Mouse (Mus musculus): ENCODE data around the gene Psma6. TPM values are rescaled to one million over a fixed set of nuclear protein-coding genes. Genes with fewer than 3 reads are reported as not detected.
A peak's percentile ranks its signal among the peaks of the same experiment; 100 is the strongest.

Gene Psma6
- polyA plus RNA-seq, 1 experiment from 2014 or later: 336 TPM

DNA sequence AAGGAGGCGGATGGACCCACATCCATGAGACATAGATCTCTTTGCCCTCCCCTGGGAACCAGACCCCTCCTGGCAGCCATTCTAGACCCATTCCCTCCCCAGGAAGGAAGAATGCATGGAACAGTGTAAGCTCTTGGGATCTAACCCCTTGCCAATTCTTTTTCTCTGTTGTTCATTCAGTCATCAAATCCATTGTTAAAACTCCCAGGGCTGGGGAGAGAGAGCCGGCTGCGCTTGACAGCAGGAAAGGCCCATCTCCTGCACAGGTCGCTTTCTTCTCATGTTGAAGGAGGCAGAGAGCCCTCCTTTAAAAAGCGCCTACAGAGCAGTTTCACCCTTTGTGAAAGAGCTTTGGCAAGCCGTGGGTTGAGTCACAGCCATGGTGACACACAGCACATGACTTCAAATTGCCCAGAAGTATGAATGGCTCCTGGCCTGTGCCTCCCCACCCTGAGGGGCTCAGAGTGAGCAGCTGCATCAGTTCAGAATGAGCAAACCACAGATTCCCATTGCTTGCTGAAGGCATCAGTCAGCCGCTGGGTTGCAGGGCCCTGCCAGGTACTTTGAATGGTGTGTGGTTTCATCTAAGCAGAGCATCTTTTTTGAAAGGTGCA lies 82.2 kb downstream of the Psma6 start:
- 56% methylated on average over 7 of the region's 7 CpGs for WGBS (ENCODE audit: insufficient replicate concordance)
- no peak for ATAC-seq (replicated peaks; ENCODE audit: insufficient number of reproducible peaks, low FRiP score, low TSS enrichment)
- no peaks in the 10 kb centered on the region for H3K9me3 ChIP-seq (replicated peaks; ENCODE audit: control insufficient read depth, low read length)
- H3K36me3 ChIP-seq (ENCODE audit: control insufficient read depth, insufficient read depth, low read length): no peaks in the 10 kb centered on the region
- H3K4me2 ChIP-seq: no peak overlapping the region
- peaks cover 6% of the 10 kb centered on the region; the same call in 1 of the 2 replicates for H3K4me1 ChIP-seq (ENCODE audit: control insufficient read depth, insufficient read depth, low read length)
- H3K4me3 ChIP-seq (ENCODE audit: low read depth, low read length): no peak overlapping the region
- H3K27ac ChIP-seq (ENCODE audit: low read depth, low read length): no peak overlapping the region
- no peaks in the 10 kb centered on the region for H3K27me3 ChIP-seq (ENCODE audit: control insufficient read depth, insufficient read depth, low read length)
- no peak overlapping the region for H3K9ac ChIP-seq (ENCODE audit: low read depth, low read length)

DNA sequence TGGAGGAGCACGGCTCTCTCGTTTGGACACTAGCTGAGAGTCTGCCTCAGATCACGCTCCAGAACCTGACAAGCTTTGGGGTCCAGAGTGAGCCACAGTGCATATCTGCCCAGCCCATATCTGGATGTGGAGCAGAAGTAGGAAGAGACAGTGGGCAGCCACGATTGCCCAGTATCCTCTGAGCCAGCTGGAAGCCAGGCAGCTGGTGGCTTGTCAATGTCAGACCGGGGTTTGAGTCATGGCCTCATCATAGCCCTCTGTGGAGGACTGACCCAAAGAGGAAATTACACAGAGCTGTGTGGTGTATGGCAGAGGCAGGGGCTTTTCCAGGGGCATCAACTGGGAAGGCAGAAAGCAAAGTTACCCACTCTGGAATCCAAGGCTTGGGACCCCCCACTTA lies 82.8 kb downstream of the Psma6 start:
- H3K4me1 ChIP-seq (ENCODE audit: control insufficient read depth, insufficient read depth, low read length): peaks cover 4% of the 10 kb centered on the region; the same call in 1 of the 2 replicates
- H3K36me3 ChIP-seq (ENCODE audit: control insufficient read depth, insufficient read depth, low read length): no peaks in the 10 kb centered on the region

DNA sequence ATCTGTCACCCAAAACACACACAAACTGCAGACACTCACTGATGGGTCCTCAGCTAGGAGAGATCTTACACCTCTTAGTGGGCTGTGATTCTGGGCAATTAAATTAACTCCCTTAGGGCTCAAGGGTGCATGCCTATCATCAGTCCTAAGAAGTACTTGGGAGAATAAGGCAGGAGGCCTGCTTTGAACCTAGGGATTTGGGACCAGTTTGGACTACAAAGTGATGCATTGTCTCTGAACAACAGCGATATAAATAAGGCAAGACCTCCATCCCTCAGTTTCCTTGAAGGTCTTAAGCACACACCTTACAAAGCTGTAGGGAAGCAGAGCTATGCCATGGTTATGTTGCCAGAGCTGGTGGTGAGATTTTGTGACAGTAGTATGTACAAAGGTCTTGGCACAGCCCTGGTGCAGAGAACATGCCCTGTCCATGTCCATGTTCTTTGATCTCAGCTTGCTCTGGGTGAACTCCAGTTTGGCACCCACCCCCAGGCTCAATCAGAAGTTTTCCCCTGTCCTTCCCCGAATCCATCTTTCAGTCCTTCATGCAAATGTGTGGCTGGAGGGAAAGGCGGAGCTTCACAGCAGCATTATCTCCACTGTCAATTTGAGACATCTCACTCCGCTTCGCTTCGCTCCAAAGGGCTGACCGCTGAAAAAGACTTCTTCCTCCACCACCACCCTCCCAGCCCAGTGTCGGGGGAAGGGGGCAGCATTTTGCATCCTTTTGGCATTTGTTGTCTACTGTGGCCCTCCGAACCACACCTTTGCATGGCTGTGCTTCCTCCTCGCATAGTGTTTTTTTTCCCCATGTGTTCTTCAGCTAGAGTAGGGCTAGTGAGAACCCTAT lies 83.5 kb downstream of the Psma6 start:
- Histone ChIP-seq H3K27me3 (ENCODE audit: control insufficient read depth, insufficient read depth, low read length) (no peaks in the 10 kb centered on the region), H3K27ac (ENCODE audit: low read depth, low read length) (no peak overlapping the region), H3K36me3 (ENCODE audit: control insufficient read depth, insufficient read depth, low read length) (no peaks in the 10 kb centered on the region), H3K4me1 (ENCODE audit: control insufficient read depth, insufficient read depth, low read length) (peaks cover 4% of the 10 kb centered on the region; the same call in 1 of the 2 replicates), H3K4me2 (0 out of 2 replicates have a peak overlapping the region, but pooled peaks have one; percentile 20), H3K4me3 (ENCODE audit: low read depth, low read length) (no peak overlapping the region), H3K9ac (ENCODE audit: low read depth, low read length) (no peak overlapping the region), H3K9me3 (replicated peaks; ENCODE audit: control insufficient read depth, low read length) (no peaks in the 10 kb centered on the region)
- ATAC-seq (replicated peaks; ENCODE audit: insufficient number of reproducible peaks, low FRiP score, low TSS enrichment): no peak
- WGBS (ENCODE audit: insufficient replicate concordance): 34% methylated on average over 10 of the region's 10 CpGs

More for the DNA sequence above, 82.8 kb downstream of the Psma6 start:
- 58% methylated on average over 5 of the region's 5 CpGs for WGBS (ENCODE audit: insufficient replicate concordance)
- no peak for ATAC-seq (replicated peaks; ENCODE audit: insufficient number of reproducible peaks, low FRiP score, low TSS enrichment)
- H3K9me3 ChIP-seq (replicated peaks; ENCODE audit: control insufficient read depth, low read length): no peaks in the 10 kb centered on the region
- no peak overlapping the region for H3K27ac ChIP-seq (ENCODE audit: low read depth, low read length)
- no peak overlapping the region for H3K4me2 ChIP-seq
- H3K4me3 ChIP-seq (ENCODE audit: low read depth, low read length): no peak overlapping the region
- H3K27me3 ChIP-seq (ENCODE audit: control insufficient read depth, insufficient read depth, low read length): no peaks in the 10 kb centered on the region
- H3K9ac ChIP-seq (ENCODE audit: low read depth, low read length): no peak overlapping the region

Other genes with a start within 250 kb of the Psma6 start
- 49.0 and 49.5 TPM in 2 replicates for gene Srp54b, start 229.1 kb upstream of the Psma6 start, polyA plus RNA-seq (2014; fragmentation: Nextera tagmentation; extraction: Ambion mirVana)
- gene 1700047I17Rik2, start 184.6 kb upstream of the Psma6 start, polyA plus RNA-seq (2014; fragmentation: Nextera tagmentation; extraction: Ambion mirVana): 4.7 TPM in 1 of 2 replicates, not detected in the other
- gene Srp54c, start 154.1 kb upstream of the Psma6 start, polyA plus RNA-seq (2014; fragmentation: Nextera tagmentation; extraction: Ambion mirVana): 55.1 and 62.3 TPM in 2 replicates
- 10.8 and 12.6 TPM in 2 replicates for gene 1110008L16Rik, start 84.6 kb upstream of the Psma6 start, polyA plus RNA-seq (2014; fragmentation: Nextera tagmentation; extraction: Ambion mirVana)
- 14.1 and 16.7 TPM in 2 replicates for gene Ppp2r3c, start 81.2 kb upstream of the Psma6 start, polyA plus RNA-seq (2014; fragmentation: Nextera tagmentation; extraction: Ambion mirVana)
- gene Nfkbia, start 108.4 kb downstream of the Psma6 start, polyA plus RNA-seq (2014; fragmentation: Nextera tagmentation; extraction: Ambion mirVana): 42.6 and 52.2 TPM in 2 replicates
- gene Aldoart2, start 181.0 kb downstream of the Psma6 start, polyA plus RNA-seq (2014; fragmentation: Nextera tagmentation; extraction: Ambion mirVana): 0.19 and 0.28 TPM in 2 replicates
- 0.07 TPM in 1 of 2 replicates, not detected in the other for gene Insm2, start 215.2 kb downstream of the Psma6 start, polyA plus RNA-seq (2014; fragmentation: Nextera tagmentation; extraction: Ambion mirVana)